Mouse (Mus musculus) MEL (cell line): Measurements from ENCODE around the gene Olfr784. TPM values are rescaled to one million over a fixed set of nuclear protein-coding genes. Genes with fewer than 3 reads are reported as not detected.

Experiments
- DNase-seq: peaks from one replicate; pipeline ENCODE4 v3.0.0; 2011; ENCODE audit warnings: low read depth, low spot score
- H3K27ac ChIP-seq: 2 replicates; pipeline ENCODE4 v1.5.1; 2012; ENCODE audit warnings: low read depth, mild to moderate bottlenecking, control low read depth, low read length, moderate library complexity; ENCODE audit not compliant: control insufficient read depth
- H3K27me3 ChIP-seq, 2 experiments: fragments of 150-350 bp in 1 of 2; sonication (generic) in 1 of 2; 2 replicates each; pipeline ENCODE4 v1.6.1; 2012; ENCODE audit warnings: low read length in 2 of 2, mild to moderate bottlenecking in 2 of 2, improper control_type of control experiment in 1 of 2, moderate library complexity in 1 of 2; ENCODE audit not compliant: insufficient read depth in 2 of 2, control insufficient read depth in 1 of 2
- H3K36me3 ChIP-seq, 2 experiments: 2 replicates each; pipeline ENCODE4 v1.6.1; 2012 to 2014; ENCODE audit warnings: low read length in 2 of 2, improper control_type of control experiment in 1 of 2, inconsistent platforms in 1 of 2, mild to moderate bottlenecking in 1 of 2; ENCODE audit not compliant: insufficient read depth in 2 of 2, control insufficient read depth in 1 of 2
- H3K4me1 ChIP-seq, 2 experiments: fragments of 150-350 bp in 1 of 2; sonication (generic) in 1 of 2; 2 replicates each; pipeline ENCODE4 v1.6.1; 2012; ENCODE audit warnings: low read length in 2 of 2, improper control_type of control experiment in 1 of 2, mild to moderate bottlenecking in 1 of 2; ENCODE audit not compliant: insufficient read depth in 2 of 2, control insufficient read depth in 1 of 2
- H3K4me3 ChIP-seq, 2 experiments: fragments of 150-350 bp in 1 of 2; sonication (generic) in 1 of 2; 2 replicates each; pipeline ENCODE4 v1.5.1; 2012; ENCODE audit warnings: low read depth in 2 of 2, low read length in 2 of 2, mild to moderate bottlenecking in 2 of 2, moderate library complexity in 2 of 2, control low read depth in 1 of 2, improper control_type of control experiment in 1 of 2; ENCODE audit not compliant: control insufficient read depth in 1 of 2, insufficient read depth in 1 of 2
- H3K79me2 ChIP-seq: 2 replicates; pipeline ENCODE4 v1.6.1; 2012; ENCODE audit warnings: mild to moderate bottlenecking, low read length, moderate library complexity; ENCODE audit not compliant: control insufficient read depth, poor library complexity, insufficient read depth
- H3K9ac ChIP-seq: 2 replicates; pipeline ENCODE4 v1.6.1; 2012; ENCODE audit warnings: low read depth, mild to moderate bottlenecking, control low read depth, low read length, moderate library complexity; ENCODE audit not compliant: control insufficient read depth, poor library complexity, severe bottlenecking
- H3K9me3 ChIP-seq: fragments of 150-350 bp; sonication (generic); replicated peaks from 2 replicates; pipeline ENCODE4 v1.6.1; 2012; ENCODE audit warnings: mild to moderate bottlenecking, low read length, improper control_type of control experiment, moderate library complexity; ENCODE audit not compliant: insufficient read depth
- BHLHE40 ChIP-seq: IDR thresholded peaks from 2 replicates; pipeline ENCODE4 v1.6.1; 2012; ENCODE audit warnings: low read depth, mild to moderate bottlenecking, inconsistent platforms, low read length, improper control_type of control experiment, borderline replicate concordance
- CTCF ChIP-seq, 3 experiments: IDR thresholded peaks in 2 of 3; conservative IDR thresholded peaks in 1 of 3; 2 replicates each; pipeline ENCODE4 v1.5.1; 2011 to 2012; ENCODE audit warnings: low read length in 3 of 3, low read depth in 2 of 3, mild to moderate bottlenecking in 2 of 3, improper control_type of control experiment in 1 of 3, inconsistent platforms in 1 of 3, mixed read lengths in 1 of 3, moderate library complexity in 1 of 3; ENCODE audit not compliant: control insufficient read depth in 1 of 3, insufficient read depth in 1 of 3, poor library complexity in 1 of 3, severe bottlenecking in 1 of 3
- EP300 ChIP-seq, 2 experiments: IDR thresholded peaks; 2 replicates each; pipeline ENCODE4 v1.6.1; 2011; ENCODE audit warnings: improper control_type of control experiment in 2 of 2, low read length in 2 of 2, low read depth in 1 of 2, mild to moderate bottlenecking in 1 of 2
- GABPA ChIP-seq: IDR thresholded peaks from 2 replicates; pipeline ENCODE4 v1.6.1; 2012; ENCODE audit warnings: low read depth, mild to moderate bottlenecking, inconsistent platforms, low read length, improper control_type of control experiment, moderate library complexity
- POLR2AphosphoS2 ChIP-seq: IDR thresholded peaks from 2 replicates; pipeline ENCODE4 v1.6.1; 2011; ENCODE audit warnings: low read length, improper control_type of control experiment
- TCF12 ChIP-seq: IDR thresholded peaks from 2 replicates; pipeline ENCODE4 v1.6.1; 2014; ENCODE audit warnings: low read depth, mild to moderate bottlenecking, inconsistent platforms, low read length, improper control_type of control experiment, moderate library complexity
- ZNF384 ChIP-seq: IDR thresholded peaks from 2 replicates; pipeline ENCODE4 v1.6.1; 2012; ENCODE audit warnings: low read depth, mild to moderate bottlenecking, inconsistent platforms, low read length, improper control_type of control experiment
- polyA plus RNA-seq, 2 experiments: library from polyadenylated mRNA; stranded (reverse) in 1 of 2; unstranded in 1 of 2; fragments of >175 nt in 1 of 2; fragments of >200 nt in 1 of 2; gene quantifications; 2 replicates each; pipeline versions ENCODE4 v1.2.1 to v1.2.4; 2012; ENCODE audit warnings: low replicate concordance in 2 of 2, low read depth in 1 of 2; ENCODE audit not compliant: insufficient read length in 2 of 2, insufficient read depth in 1 of 2, missing spikeins in 1 of 2
- total RNA-seq: library from RNA; depleted of rRNA; stranded (reverse); fragments of 300-350 nt; gene quantifications from 2 replicates; pipeline ENCODE4 v1.2.3, GENCODE M21; 2012; rRNA removed

Gene Olfr784
- total and polyA plus RNA-seq, 3 experiments, result 0.15 to 0.36 TPM; not detected in 1

DNA sequence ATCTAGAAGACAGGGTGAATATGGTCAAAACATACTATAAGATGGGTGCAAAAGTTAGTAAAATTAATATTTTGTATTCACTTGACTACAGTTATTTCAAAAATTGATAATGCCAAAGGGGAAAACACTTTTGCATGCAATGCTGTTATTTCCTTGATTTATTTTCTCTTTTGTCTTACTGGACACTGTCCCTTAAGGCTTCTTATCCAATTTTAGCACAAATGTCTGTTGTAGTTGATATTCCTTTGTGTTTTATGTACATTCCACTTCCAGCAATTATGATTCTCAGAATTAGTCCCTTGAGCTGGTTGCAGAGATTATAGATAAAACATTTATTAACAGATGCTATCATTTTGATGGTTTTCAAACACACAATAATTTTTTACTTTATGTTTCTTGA lies 43.1 kb downstream of the Olfr784 start, which contains the start of gene Olfr786:
TSS of gene Olfr786 (plus strand) at position 301 of the 400 bp plus-strand sequence.
- H3K27me3 ChIP-seq, result no peaks in the 10 kb centered on the region
- no peak for TF ChIP-seq TCF12
- no peak for TF ChIP-seq GABPA
- no peak for TF ChIP-seq EP300 (IDR thresholded peaks at IDR 0.05; ENCODE audit: low read depth in 1 of 2, low read length in 2 of 2)
- no peak for TF ChIP-seq ZNF384
- no peak for TF ChIP-seq BHLHE40
- TF ChIP-seq CTCF (IDR thresholded peaks at IDR 0.05 in 2 of 3, conservative IDR thresholded peaks at IDR 0.05 in 1 of 3; ENCODE audit: control insufficient read depth in 1 of 3, insufficient read depth in 1 of 3, low read depth in 2 of 3, low read length in 3 of 3, poor library complexity in 1 of 3, severe bottlenecking in 1 of 3), result no peak
- TF ChIP-seq POLR2AphosphoS2, result no peak
- H3K79me2 ChIP-seq, result no peaks in the 10 kb centered on the region
- H3K9ac ChIP-seq, result no peak within 1 kb of the TSS
- no peak for DNase-seq
- no peaks in the 10 kb centered on the region for H3K9me3 ChIP-seq
- H3K27ac ChIP-seq, result no peak within 1 kb of the TSS
- no peaks in the 10 kb centered on the region for H3K4me1 ChIP-seq
- H3K36me3 ChIP-seq, result no peaks in the 10 kb centered on the region
- H3K4me3 ChIP-seq, result no peak within 1 kb of the TSS

Other genes starting within 250 kb of the Olfr784 start
- gene Olfr770, start 245.1 kb upstream of the Olfr784 start, total RNA-seq, result not detected in 2 replicates
- not detected for gene Olfr770, start 245.1 kb upstream of the Olfr784 start, polyA plus RNA-seq
- not detected in 2 replicates for gene Olfr771, start 219.3 kb upstream of the Olfr784 start, total RNA-seq
- gene Olfr771, start 219.3 kb upstream of the Olfr784 start, polyA plus RNA-seq, result not detected
- gene Olfr772, start 206.2 kb upstream of the Olfr784 start, total RNA-seq, result not detected in 2 replicates
- gene Olfr772, start 206.2 kb upstream of the Olfr784 start, polyA plus RNA-seq, result not detected
- not detected in 2 replicates for gene Olfr773, start 196.7 kb upstream of the Olfr784 start, total RNA-seq
- gene Olfr773, start 196.7 kb upstream of the Olfr784 start, polyA plus RNA-seq, result not detected
- gene Olfr774, start 147.9 kb upstream of the Olfr784 start, total RNA-seq, result not detected in 2 replicates
- gene Olfr774, start 147.9 kb upstream of the Olfr784 start, polyA plus RNA-seq, result not detected
- gene Olfr775, start 135.7 kb upstream of the Olfr784 start, total RNA-seq, result not detected in 2 replicates
- gene Olfr775, start 135.7 kb upstream of the Olfr784 start, polyA plus RNA-seq, result not detected
- gene Olfr776, start 125.0 kb upstream of the Olfr784 start, total RNA-seq, result not detected in 2 replicates
- gene Olfr776, start 125.0 kb upstream of the Olfr784 start, polyA plus RNA-seq, result not detected
- gene Olfr777, start 112.6 kb upstream of the Olfr784 start, total RNA-seq, result not detected in 2 replicates
- gene Olfr777, start 112.6 kb upstream of the Olfr784 start, polyA plus RNA-seq, result not detected
- not detected in 2 replicates for gene Olfr780, start 66.0 kb upstream of the Olfr784 start, total RNA-seq
- not detected for gene Olfr780, start 66.0 kb upstream of the Olfr784 start, polyA plus RNA-seq
- not detected in 2 replicates for gene Olfr781, start 55.2 kb upstream of the Olfr784 start, total RNA-seq
- not detected for gene Olfr781, start 55.2 kb upstream of the Olfr784 start, polyA plus RNA-seq
- not detected in 2 replicates for gene Olfr782, start 35.2 kb upstream of the Olfr784 start, total RNA-seq
- not detected for gene Olfr782, start 35.2 kb upstream of the Olfr784 start, polyA plus RNA-seq
- gene Olfr785, start 21.3 kb downstream of the Olfr784 start, total RNA-seq, result not detected in 2 replicates
- gene Olfr785, start 21.3 kb downstream of the Olfr784 start, polyA plus RNA-seq, result not detected
- gene Olfr786, start 43.2 kb downstream of the Olfr784 start, total RNA-seq, result not detected in 2 replicates
- gene Olfr786, start 43.2 kb downstream of the Olfr784 start, polyA plus RNA-seq, result not detected
- gene Olfr787, start 77.8 kb downstream of the Olfr784 start, total RNA-seq, result not detected in 2 replicates
- not detected for gene Olfr787, start 77.8 kb downstream of the Olfr784 start, polyA plus RNA-seq
- not detected in 2 replicates for gene Olfr788, start 86.9 kb downstream of the Olfr784 start, total RNA-seq
- not detected for gene Olfr788, start 86.9 kb downstream of the Olfr784 start, polyA plus RNA-seq
- gene Olfr789, start 100.7 kb downstream of the Olfr784 start, total RNA-seq, result not detected in 2 replicates
- not detected for gene Olfr789, start 100.7 kb downstream of the Olfr784 start, polyA plus RNA-seq
- not detected in 2 replicates for gene Olfr790, start 114.4 kb downstream of the Olfr784 start, total RNA-seq
- not detected for gene Olfr790, start 114.4 kb downstream of the Olfr784 start, polyA plus RNA-seq
- gene Olfr791, start 137.7 kb downstream of the Olfr784 start, total RNA-seq, result not detected in 2 replicates
- not detected for gene Olfr791, start 137.7 kb downstream of the Olfr784 start, polyA plus RNA-seq
- gene Olfr792, start 155.1 kb downstream of the Olfr784 start, total RNA-seq, result not detected in 2 replicates
- gene Olfr792, start 155.1 kb downstream of the Olfr784 start, polyA plus RNA-seq, result not detected
- not detected in 2 replicates for gene Olfr794, start 183.6 kb downstream of the Olfr784 start, total RNA-seq
- not detected for gene Olfr794, start 183.6 kb downstream of the Olfr784 start, polyA plus RNA-seq
- not detected in 2 replicates for gene Olfr796, start 228.5 kb downstream of the Olfr784 start, total RNA-seq
- not detected for gene Olfr796, start 228.5 kb downstream of the Olfr784 start, polyA plus RNA-seq
- gene Olfr798, start 243.9 kb downstream of the Olfr784 start, total RNA-seq, result not detected in 2 replicates
- not detected for gene Olfr798, start 243.9 kb downstream of the Olfr784 start, polyA plus RNA-seq